Mouse (Mus musculus) adrenal gland, postnatal 0 days (tissue): ENCODE data around the gene Gm8857. TPM values are rescaled to one million over a fixed set of nuclear protein-coding genes. Genes with fewer than 3 reads are reported as not detected.

Experiments
- polyA plus RNA-seq: library from polyadenylated mRNA; unstranded; fragments of >200 nt; fragmentation: Nextera tagmentation; extraction: Ambion mirVana; gene quantifications from 2 replicates; pipeline ENCODE4 v1.2.1, GENCODE M21; 2015

Gm8857 gene
- not detected in 2 replicates for polyA plus RNA-seq

DNA sequence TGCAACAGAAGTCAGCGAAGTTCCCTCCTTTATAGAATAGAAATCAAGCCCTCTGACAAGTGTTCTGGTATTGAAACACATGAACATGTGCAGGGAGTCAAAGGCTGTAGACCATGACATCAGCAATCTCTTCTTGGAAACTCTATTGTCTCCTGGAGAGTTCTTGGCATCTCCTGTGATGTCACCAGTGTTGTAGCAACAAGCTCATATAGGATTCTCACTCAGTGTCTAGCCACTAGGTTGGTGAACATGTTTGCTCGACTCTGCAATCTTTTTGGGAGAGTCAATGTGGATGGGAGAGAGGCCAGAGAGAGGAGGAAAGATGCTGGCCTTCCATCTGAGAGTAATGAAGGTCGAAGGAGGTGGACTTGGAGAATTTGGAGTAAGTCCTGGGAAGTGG is at the start of gene Gm8857, which contains the start of gene Gm8871:
TSS of gene Gm8857 (plus strand) at position 303 of the 400 bp plus-strand sequence.
TSS of gene Gm8871 (plus strand) at position 301 of the 400 bp plus-strand sequence.

Other genes starting within 250 kb of the Gm8857 start
- gene Gm8871, start within 50 bp of the Gm8857 start, polyA plus RNA-seq = not detected in 2 replicates
- not detected in 2 replicates for gene Gm8879, start 179.8 kb downstream of the Gm8857 start, polyA plus RNA-seq
- gene Gm5861, start 235.3 kb downstream of the Gm8857 start, polyA plus RNA-seq = not detected in 2 replicates